Mouse (Mus musculus): ENCODE measurements at regions not wholly inside any gene's neighbourhood (a gene's known extent, or its start where the extent isn't known, plus 50 kb on each side); places are given as distances from the start of the nearest gene placed in this dataset.

DNA sequence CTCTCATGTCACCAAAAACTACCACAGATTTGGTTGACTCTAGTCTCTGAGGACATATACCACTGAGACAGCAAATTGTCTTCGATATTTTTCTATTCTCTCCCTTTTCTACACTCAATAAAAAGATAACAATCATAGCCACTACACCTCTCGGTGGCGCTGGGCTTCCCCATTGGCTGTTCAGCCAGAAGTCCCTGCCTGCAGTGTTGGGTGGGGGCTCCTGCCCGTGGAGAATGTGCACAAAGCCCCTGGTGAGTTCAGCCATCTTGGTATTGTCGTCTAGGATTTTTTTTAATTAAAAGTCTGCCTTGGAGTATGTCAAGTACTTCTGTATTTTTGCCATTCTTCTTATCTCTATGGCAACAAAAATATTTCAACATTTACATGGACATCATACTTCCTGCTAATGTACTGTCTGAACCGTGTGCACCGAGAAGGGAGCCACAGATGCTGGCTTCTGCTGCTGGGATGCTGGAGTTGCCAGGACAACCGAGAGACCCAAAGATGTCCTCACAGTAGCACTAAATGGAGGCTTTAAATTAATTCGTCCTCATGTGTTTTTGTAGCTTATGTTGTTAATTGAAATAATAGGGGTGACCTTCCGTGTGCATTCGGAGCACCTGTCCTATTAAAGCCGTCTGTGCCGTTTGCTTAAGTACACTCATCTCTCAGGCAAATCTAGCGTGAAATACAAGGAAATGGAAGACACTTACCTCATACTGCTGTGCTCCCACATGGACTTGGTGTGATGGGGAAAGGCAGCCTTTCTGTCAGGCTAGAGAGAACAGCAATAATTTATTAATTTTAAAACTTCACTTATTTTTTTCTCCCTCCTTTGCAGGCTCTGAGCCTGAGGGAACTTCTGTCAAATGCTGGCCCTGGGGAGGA is 199.7 kb upstream of the A230072I06Rik start:
- H3K4me3 ChIP-seq: no peak overlapping the region
- H3K27me3 ChIP-seq: peaks cover 53% of the 10 kb centered on the region
- H3K4me2 ChIP-seq: no peak overlapping the region
- peaks cover 21% of the 10 kb centered on the region for H3K4me1 ChIP-seq (replicated peaks)
- H3K36me3 ChIP-seq: no peaks in the 10 kb centered on the region
- no peak overlapping the region for H3K9ac ChIP-seq
- H3K27ac ChIP-seq: no peak overlapping the region
- no peak for ATAC-seq (ENCODE audit: low FRiP score)
- 48% methylated on average over 14 of the region's 14 CpGs for WGBS
- no peaks in the 10 kb centered on the region for H3K9me3 ChIP-seq

DNA sequence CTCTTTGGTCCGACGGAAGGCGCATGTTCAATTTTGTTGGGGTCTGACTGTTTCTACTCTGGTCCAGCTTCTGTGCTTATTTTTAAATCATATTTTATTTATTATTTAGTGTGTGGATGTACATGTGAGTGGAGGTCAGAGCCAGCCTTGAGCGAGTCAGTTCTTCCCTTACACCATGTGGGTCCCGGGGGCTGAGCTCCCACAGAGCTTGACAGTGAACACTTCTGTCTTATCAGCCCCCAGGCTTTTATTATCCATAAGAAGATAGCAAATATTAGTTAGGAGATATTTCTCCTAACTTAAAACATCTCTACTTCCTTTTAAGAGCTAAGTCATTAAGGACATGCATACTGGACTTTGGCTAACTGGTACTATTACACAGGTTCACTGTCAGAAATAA is 197.1 kb upstream of the A230072I06Rik start:
- ATAC-seq (ENCODE audit: low FRiP score): no peak
- Histone ChIP-seq H3K4me1 (replicated peaks) (peaks cover 20% of the 10 kb centered on the region), H3K4me3 (no peak overlapping the region), H3K27ac (no peak overlapping the region), H3K27me3 (peaks cover 41% of the 10 kb centered on the region), H3K9ac (no peak overlapping the region), H3K4me2 (no peak overlapping the region), H3K9me3 (no peaks in the 10 kb centered on the region), H3K36me3 (no peaks in the 10 kb centered on the region)
- 91% methylated on average over 5 of the region's 5 CpGs for WGBS

DNA sequence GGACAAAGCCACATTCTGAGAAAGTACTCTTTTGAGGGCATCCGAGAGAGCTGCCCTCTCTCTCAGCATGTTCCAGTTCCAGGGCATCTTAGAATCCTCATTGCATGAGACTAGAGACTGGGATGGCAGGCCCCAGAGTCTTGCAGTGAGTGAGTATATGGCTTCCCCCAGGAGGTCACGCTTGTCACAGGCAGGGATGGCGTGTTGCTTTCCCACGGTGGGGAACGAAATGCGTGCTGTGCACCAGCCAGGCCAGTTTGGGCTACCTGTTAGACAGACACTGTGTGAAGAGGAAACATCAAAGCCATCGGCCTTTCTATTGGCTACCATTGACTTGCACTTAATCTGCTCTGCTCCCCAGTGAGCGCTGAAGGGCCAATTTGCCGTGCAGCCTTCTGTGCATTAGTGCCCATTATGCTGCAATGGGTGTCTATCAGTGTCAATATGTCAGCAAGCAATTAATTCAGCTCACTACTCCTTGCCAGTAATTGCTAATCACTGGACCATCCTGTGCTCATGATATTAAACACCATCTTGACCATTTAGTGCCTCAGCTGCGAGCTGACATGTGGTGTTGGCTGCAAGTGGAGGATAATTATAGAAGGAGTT is 191.3 kb upstream of the A230072I06Rik start:
- H3K4me3 ChIP-seq: no peak overlapping the region
- no peak overlapping the region for H3K27ac ChIP-seq
- H3K4me2 ChIP-seq: no peak overlapping the region
- H3K27me3 ChIP-seq: peaks cover 41% of the 10 kb centered on the region
- no peaks in the 10 kb centered on the region for H3K9me3 ChIP-seq
- no peak overlapping the region for H3K9ac ChIP-seq
- H3K4me1 ChIP-seq (replicated peaks): peaks cover 5% of the 10 kb centered on the region
- ATAC-seq (ENCODE audit: low FRiP score): peak; percentile 32; the same call in 1 of the 2 replicates
- no peaks in the 10 kb centered on the region for H3K36me3 ChIP-seq
- 58% methylated on average over 10 of the region's 10 CpGs for WGBS

DNA sequence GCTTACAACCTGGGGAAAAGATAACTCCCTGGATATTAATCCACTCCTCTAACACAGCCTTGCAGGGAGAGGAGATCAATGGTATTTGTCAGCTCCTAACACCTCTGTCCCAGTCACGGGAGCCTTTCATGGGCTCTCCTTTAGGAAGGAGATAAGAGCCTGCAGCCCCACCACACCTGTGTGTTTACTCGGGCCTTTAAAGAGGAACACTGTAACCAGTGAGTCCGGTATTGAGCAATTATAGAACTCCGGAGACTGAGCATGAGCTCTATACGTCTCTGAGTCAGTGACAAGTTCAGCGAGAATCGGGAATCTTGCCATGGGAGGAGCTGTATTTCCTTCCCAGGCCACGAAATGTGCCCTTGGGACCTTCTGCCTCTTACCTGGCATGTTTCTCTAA is 178.5 kb upstream of the A230072I06Rik start:
- H3K4me3 ChIP-seq: no peak overlapping the region
- no peak overlapping the region for H3K9ac ChIP-seq
- 89% methylated on average over 8 of the region's 8 CpGs for WGBS
- no peaks in the 10 kb centered on the region for H3K9me3 ChIP-seq
- no peak overlapping the region for H3K4me2 ChIP-seq
- H3K36me3 ChIP-seq: no peaks in the 10 kb centered on the region
- H3K27me3 ChIP-seq: peaks cover 56% of the 10 kb centered on the region
- no peak for ATAC-seq (ENCODE audit: low FRiP score)
- peaks cover 17% of the 10 kb centered on the region for H3K4me1 ChIP-seq (replicated peaks)
- no peak overlapping the region for H3K27ac ChIP-seq

DNA sequence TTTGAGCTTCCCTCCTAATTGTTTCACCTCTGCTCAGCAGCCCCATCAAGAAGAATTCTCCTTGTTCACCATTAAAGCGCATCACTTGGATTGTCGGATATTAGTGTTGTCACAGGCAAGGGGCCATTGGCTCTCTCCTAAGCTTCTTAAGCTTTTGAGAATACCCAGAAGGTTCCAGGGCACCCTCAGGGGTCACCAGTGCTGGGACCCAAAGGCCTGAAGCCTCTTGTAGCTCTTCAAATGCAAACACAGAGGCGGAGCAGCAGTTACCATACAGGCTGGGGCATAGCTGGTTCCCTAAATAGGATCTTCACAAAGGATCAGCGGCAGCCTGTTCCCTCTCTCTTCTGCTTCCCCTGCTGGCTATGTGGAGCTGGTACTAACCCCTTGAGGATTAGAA is 175.3 kb upstream of the A230072I06Rik start:
- 58% methylated on average over 4 of the region's 4 CpGs for WGBS
- no peak overlapping the region for H3K9ac ChIP-seq
- no peaks in the 10 kb centered on the region for H3K36me3 ChIP-seq
- no peak overlapping the region for H3K27ac ChIP-seq
- H3K4me2 ChIP-seq: no peak overlapping the region
- H3K4me1 ChIP-seq (replicated peaks): peaks cover 27% of the 10 kb centered on the region
- no peak for ATAC-seq (ENCODE audit: low FRiP score)
- H3K9me3 ChIP-seq: no peaks in the 10 kb centered on the region
- peaks cover 64% of the 10 kb centered on the region for H3K27me3 ChIP-seq
- H3K4me3 ChIP-seq: no peak overlapping the region

DNA sequence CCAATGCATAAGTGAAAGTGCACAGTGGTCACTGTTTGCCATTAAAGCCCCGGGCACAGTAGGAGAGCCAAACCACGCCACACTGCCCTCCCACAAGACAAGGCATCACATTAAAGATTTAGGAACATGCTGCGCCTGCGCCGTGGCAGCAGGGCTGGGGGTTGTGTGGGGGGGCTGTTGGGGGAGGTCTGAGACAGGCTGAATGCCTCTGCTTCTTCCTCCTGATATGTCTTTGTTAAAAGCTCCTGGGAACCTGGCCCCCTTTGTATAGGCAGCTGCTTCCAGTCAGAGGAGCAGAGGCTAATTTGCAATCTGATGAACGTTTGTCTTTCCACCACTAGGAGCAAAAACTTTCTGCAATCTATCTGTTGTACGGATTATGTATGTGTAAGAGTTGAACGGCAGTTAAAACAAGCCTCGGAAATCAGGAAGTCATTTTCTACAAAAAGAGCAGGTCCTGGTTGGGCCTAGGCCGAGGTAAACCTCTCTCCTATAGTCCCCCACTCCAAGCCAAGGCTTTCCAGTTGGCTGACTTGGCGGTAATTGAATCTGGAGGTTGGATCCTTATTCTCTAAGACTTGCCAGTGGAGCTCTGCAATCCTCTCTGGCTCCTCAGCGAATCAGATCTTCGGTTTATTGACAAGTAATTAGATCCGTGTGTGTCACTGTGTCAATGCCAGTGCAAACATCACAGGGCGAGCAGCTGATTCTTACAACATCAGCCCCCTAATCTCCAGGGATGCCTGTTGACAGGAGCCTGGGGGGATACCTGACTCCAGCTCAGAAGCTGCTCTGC is 173.3 kb upstream of the A230072I06Rik start:
- Histone ChIP-seq H3K4me3 (no peak overlapping the region), H3K27ac (peak overlapping the region; percentile 36; the same call in 1 of the 2 replicates), H3K36me3 (no peaks in the 10 kb centered on the region), H3K27me3 (peaks cover 71% of the 10 kb centered on the region), H3K4me2 (no peak overlapping the region; the same call in 1 of the 2 replicates), H3K9ac (0 out of 2 replicates have a peak overlapping the region, but pooled peaks have one; percentile 14), H3K4me1 (replicated peaks) (peaks cover 37% of the 10 kb centered on the region), H3K9me3 (no peaks in the 10 kb centered on the region)
- WGBS: 17% methylated on average over 15 of the region's 15 CpGs
- ATAC-seq (ENCODE audit: low FRiP score): peak; percentile 83; the same call in 1 of the 2 replicates

DNA sequence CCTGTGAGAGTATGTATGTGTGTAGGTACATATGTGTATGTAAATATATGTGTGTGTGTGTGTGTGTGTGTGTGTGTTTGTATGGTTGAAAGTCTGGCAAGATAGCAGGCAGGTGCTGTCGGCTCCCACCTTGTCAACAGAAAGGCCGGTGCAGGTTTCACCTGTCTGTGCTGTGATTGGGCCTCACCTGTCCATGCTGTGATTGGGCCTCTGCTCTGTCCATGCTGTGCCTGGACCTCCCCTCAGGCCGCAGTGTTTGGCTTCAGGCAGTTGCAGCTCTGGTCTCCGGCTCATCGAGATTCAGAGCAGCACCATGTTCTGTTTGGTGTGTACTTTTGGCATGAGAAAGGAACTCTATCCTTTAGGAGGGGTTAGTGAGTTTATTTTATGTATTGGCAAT is 170.0 kb upstream of the A230072I06Rik start:
- no peak for ATAC-seq (ENCODE audit: low FRiP score)
- H3K4me1 ChIP-seq (replicated peaks): peaks cover 43% of the 10 kb centered on the region
- WGBS: 82% methylated on average over 5 of the region's 5 CpGs
- no peaks in the 10 kb centered on the region for H3K36me3 ChIP-seq
- H3K9me3 ChIP-seq: no peaks in the 10 kb centered on the region
- H3K4me3 ChIP-seq: no peak overlapping the region
- H3K27me3 ChIP-seq: peaks cover 66% of the 10 kb centered on the region
- H3K9ac ChIP-seq: no peak overlapping the region
- H3K27ac ChIP-seq: no peak overlapping the region
- H3K4me2 ChIP-seq: no peak overlapping the region

DNA sequence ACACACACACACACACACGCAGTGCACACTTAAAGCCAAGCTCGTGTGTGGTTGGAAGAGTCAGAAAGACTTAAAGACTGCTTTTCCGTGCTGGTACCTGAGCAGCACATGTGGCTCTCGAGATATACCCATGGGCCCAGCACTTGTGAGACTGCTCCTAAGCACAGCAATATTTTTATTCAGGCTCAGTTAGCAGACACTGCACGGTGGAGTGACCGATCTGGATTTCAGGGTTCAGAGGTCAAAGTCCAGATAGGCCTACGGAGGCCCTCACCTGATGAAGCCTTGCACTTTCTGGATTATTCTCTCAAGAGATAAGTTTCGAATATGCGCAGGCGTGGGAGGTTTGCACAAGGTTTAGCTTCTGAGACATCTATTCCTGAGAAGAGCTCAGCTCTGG is 167.0 kb upstream of the A230072I06Rik start:
- no peak overlapping the region for H3K4me3 ChIP-seq
- ATAC-seq (ENCODE audit: low FRiP score): no peak
- WGBS: 90% methylated on average over 10 of the region's 10 CpGs
- no peak overlapping the region for H3K27ac ChIP-seq
- peaks cover 21% of the 10 kb centered on the region for H3K4me1 ChIP-seq (replicated peaks)
- H3K9ac ChIP-seq: no peak overlapping the region
- no peaks in the 10 kb centered on the region for H3K9me3 ChIP-seq
- H3K36me3 ChIP-seq: no peaks in the 10 kb centered on the region
- H3K4me2 ChIP-seq: no peak overlapping the region
- peaks cover 68% of the 10 kb centered on the region for H3K27me3 ChIP-seq

DNA sequence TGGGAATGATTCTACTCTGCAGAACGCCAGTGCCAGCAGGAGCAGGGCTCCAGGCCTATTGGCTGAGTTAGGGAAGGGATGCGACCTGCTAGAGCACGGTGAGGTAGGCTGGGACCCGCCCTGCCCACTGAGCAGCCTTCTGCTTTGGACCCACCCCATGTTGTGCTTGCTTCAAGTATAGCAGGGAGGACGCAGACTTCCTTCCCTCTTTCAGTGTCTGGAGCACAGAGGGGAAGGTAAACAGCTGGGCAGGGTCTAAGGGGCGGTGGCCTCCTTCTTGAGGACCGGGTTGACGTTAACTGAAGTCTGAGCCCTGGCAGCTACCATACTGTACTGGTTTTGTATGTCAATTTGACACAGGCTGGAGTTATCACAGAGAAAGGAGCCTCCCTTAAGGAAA is 165.6 kb upstream of the A230072I06Rik start:
- Histone ChIP-seq H3K36me3 (no peaks in the 10 kb centered on the region), H3K4me3 (no peak overlapping the region), H3K9me3 (no peaks in the 10 kb centered on the region), H3K27ac (no peak overlapping the region), H3K4me1 (replicated peaks) (peaks cover 21% of the 10 kb centered on the region), H3K4me2 (no peak overlapping the region), H3K9ac (no peak overlapping the region), H3K27me3 (peaks cover 65% of the 10 kb centered on the region)
- 33% methylated on average over 8 of the region's 8 CpGs for WGBS
- 0 out of 2 replicates have a peak, but pooled peaks have one; percentile 21 for ATAC-seq (ENCODE audit: low FRiP score)

DNA sequence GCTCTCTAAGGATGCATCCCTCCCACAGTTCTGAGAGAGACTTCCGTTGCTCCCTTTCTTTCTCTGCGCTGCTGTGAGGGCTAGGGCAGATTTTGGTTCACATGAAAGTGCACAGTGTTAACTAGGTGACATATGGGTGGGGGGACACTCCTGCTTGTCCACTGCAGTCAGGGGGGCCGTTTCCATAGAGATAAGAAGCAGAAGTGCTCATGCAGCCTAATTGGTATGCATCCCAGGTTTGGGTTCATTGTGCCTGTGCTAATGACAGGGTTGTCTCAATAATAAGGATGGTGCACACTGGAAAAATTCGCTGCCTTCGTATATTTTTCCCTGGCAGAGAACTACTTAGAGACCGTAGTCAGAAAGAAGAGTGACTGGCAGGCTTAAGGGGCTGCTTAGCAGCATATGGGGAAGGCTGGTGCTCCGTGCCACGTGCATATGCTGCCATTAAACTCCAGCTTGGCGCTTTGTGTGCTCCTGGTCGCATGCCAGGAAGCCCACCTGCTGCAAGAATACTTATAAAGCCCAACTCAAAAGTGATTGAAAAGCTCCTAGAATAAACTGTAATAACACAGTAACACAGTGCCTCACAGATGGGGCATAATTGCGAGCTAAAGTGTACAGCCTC is 152.1 kb upstream of the A230072I06Rik start:
- Histone ChIP-seq H3K9ac (no peak overlapping the region), H3K36me3 (no peaks in the 10 kb centered on the region)
- 10% methylated on average over 11 of the region's 11 CpGs for WGBS

DNA sequence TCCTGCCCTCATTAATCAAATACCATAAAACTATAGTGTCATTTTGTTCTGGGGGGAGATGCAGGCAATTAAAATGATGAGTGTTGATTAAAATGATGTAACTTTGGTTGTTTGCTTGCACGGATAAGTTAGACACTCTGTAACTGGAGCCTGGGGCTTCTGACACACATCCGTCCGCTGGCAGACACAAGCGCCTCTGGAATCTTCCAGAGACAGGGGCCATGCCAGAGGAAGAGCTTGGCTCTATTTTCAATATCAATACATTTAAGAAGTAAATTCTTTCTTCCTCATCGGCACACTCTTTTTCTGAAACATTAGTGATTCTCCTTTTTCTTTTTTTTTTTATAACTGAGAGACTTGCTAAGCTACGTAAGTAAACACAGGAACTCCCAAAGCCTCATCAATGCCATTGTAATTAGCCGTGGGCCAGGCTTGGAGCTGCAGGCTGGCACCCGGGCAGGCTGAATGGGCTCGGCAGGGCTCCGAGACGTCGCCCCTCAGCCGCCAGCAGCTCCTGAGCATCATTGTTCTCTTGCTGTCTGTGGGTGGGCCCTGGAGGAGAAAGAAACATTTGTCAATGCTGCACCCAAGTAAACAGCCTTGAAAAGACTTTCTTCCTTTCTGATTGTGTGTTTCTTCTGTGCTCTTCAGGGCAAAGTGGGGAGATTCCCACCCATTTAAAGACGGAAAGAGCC is 151.4 kb upstream of the A230072I06Rik start:
- H3K36me3 ChIP-seq: no peaks in the 10 kb centered on the region
- H3K9ac ChIP-seq: 0 out of 2 replicates have a peak overlapping the region, but pooled peaks have one; percentile 2
- WGBS: 8% methylated on average over 14 of the region's 14 CpGs
- H3K4me1 ChIP-seq (replicated peaks): peaks cover 27% of the 10 kb centered on the region
- H3K27ac ChIP-seq: peak overlapping the region; percentile 81
- no peaks in the 10 kb centered on the region for H3K9me3 ChIP-seq
- peaks cover 62% of the 10 kb centered on the region for H3K27me3 ChIP-seq
- no peak overlapping the region for H3K4me3 ChIP-seq
- H3K4me2 ChIP-seq: peak overlapping the region; percentile 23; the same call in 1 of the 2 replicates
- ATAC-seq (ENCODE audit: low FRiP score): peak; percentile 65

More for the DNA sequence above, 152.1 kb upstream of the A230072I06Rik start:
- H3K27me3 ChIP-seq: peaks cover 59% of the 10 kb centered on the region
- no peaks in the 10 kb centered on the region for H3K9me3 ChIP-seq
- peaks cover 27% of the 10 kb centered on the region for H3K4me1 ChIP-seq (replicated peaks)
- peak overlapping the region; percentile 33 for H3K4me2 ChIP-seq
- H3K4me3 ChIP-seq: no peak overlapping the region
- peak; percentile 91 for ATAC-seq (ENCODE audit: low FRiP score)
- H3K27ac ChIP-seq: peak overlapping the region; percentile 76

Measured in hindbrain, embryonic 13.5 days (tissue).